Mouse (Mus musculus): Measurements from ENCODE around the gene Defb35.
"Not testable (repeated sequence)": the region's sequence is repeated elsewhere in the genome, so short reads cannot be mapped to it uniquely, and the experiment has no call there.

Defb35 gene

DNA sequence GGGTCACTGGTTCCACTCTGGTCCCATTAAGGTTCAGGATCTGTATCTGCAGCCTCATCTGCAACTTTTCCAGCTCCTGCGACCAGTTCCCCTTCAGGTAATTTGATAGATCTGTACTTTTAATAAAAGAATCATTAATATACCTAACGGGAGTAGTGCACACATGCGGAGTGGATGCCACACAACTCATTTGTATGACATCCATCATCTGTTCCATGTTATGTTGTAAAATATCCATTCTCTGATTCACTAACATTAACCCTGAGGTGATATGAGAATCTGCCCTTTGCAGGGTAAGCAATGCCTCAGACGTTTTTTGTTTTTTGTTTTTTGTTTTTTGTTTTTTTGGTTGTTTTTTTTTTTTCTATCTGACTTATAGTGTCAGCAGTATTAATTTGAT, at the start of gene Defb35:
Gene Defb35, plus strand, starts transcription at position 301 of the 400 bp plus-strand sequence.
- not testable (repeated sequence) for DNase-seq (ENCODE audit: low spot score in 2 of 2)

GRCm38 (mm10) chr8:21906290-21906689, 31.9 kb upstream of the Defb35 start, which contains the start of gene Defb11:
Defb11 (minus strand) TSS chr8:21906412.
- DNase-seq (ENCODE audit: low spot score in 2 of 2): not testable (repeated sequence)

- DNase-seq (ENCODE audit: low spot score in 2 of 2): no peak
Measured at GRCm38 (mm10) chr8:21911931-21912330, 26.2 kb upstream of the Defb35 start.

DNA sequence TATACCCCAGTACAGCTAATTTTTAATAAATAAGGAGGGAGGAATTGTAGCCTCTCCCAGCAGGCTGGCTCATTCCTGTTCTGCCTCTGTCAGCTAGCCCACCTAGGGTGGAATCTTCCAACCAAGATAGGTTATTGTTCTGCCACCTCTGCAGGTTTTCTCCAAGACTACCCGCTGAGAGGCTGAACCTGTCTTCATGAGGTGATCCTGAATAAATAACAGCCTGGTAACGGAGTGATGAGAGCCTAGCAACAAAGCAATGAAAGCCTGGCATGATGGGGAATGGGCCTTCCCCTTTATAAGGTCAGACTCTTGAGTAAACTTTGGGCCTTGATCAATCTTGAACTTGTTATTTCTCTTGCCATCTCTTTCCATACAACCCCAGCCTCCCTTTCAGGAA, 25.6 kb upstream of the Defb35 start:
- DNase-seq (ENCODE audit: low spot score in 2 of 2): no peak

GRCm38 (mm10) chr8:21915625-21916024, 22.5 kb upstream of the Defb35 start:
- no peak for DNase-seq (ENCODE audit: low spot score in 2 of 2)

DNA sequence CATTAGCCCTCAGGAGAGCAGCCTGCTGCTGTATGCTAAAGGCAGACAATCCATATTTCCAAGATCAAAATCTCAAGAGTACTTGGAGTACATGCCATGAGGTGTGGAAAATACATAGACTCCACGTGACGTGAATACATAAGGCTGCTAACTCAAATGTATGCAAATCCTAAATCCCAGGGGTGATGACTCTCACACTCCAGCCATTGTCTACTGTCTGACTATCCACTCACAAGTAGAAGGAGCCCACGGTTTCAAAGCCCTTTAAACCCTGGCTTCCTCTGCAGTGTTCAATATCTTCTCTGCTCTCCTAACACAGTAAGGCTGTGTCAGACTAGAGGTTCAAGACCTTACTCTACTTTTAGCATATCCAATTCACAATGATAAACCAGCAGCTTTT, 7.4 kb upstream of the Defb35 start:
- DNase-seq (ENCODE audit: low spot score in 2 of 2): not testable (repeated sequence)

DNA sequence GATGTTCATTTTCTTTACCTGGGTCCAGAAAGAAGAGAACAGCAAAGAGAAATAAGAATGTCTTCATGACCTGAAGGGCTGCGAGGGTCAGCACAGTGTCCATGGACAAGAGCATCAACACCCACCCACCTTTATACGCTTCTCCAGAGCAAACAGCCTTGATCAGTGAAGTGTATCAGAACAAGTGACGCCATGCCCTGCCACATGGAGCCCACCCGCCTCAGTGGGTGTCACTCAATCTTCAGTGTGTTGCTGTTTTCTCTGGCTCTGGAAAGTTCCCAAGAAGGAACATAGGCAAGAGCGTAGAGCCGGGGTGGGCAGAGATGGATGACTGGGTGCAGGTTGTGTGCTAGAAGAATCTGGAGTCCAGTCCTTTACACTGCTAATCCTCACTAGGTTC, 5.5 kb upstream of the Defb35 start, which contains the start of gene Defb15:
Gene Defb15, minus strand, starts transcription at position 101 of the 400 bp plus-strand sequence.
- no peak for DNase-seq (ENCODE audit: low spot score in 2 of 2)

- no peak for DNase-seq (ENCODE audit: low spot score in 2 of 2)
Measured at GRCm38 (mm10) chr8:21946462-21946861, 8.3 kb downstream of the Defb35 start, which contains the start of gene Defb13. Defb13 (plus strand) TSS chr8:21946762.

- DNase-seq (ENCODE audit: low spot score in 2 of 2): no peak
Measured at GRCm38 (mm10) chr8:21947311-21948017, 9.3 kb downstream of the Defb35 start.

GRCm38 (mm10) chr8:21955321-21955720, 17.2 kb downstream of the Defb35 start:
- DNase-seq (ENCODE audit: low spot score in 2 of 2): no peak

DNA sequence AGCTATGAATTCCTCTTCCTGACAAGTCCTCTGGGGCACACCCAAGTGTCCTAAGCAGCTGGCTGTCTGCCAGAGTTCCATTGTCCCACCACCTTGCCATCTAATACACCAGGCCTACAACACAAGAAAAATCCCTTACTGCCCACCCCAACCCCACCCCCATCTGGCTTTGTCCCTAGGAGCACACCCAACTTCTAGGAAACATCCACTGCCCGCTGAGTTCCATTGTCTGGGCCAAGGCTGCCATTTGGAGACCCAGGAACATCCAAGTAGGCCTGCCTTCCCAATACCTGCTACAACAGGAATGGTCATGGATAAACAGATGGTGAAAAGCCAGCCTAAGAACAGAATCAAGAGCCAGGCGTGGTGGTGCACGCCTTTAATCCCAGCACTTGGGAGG, 18.2 kb downstream of the Defb35 start:
- no peak for DNase-seq (ENCODE audit: low spot score in 2 of 2)

DNA sequence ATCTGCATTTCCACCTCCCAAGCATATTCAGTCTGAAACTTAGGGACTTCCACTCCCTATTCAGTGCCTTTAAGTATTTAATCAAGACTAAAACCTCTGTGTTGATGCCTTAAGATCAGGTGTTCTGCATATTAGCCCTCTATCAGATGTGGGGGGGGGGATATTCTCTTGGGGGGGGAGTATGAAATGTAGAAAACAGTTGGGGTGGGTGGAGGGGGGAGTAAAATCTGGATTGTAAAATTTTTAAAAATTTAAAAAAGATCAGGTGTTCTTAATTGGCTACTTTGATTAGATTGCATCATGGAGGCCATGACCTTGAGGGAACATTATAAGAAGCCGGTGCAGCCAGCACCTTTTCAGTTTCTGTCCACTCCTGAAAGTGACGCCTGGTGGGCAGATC, 20.3 kb downstream of the Defb35 start, which contains the start of gene Fam90a1a:
Gene Fam90a1a, plus strand, starts transcription at position 301 of the 400 bp plus-strand sequence.
- DNase-seq (ENCODE audit: low spot score in 2 of 2): no peak

GRCm38 (mm10) chr8:21966646-21967045, 28.5 kb downstream of the Defb35 start:
- no peak for DNase-seq (ENCODE audit: low spot score in 2 of 2)

DNA sequence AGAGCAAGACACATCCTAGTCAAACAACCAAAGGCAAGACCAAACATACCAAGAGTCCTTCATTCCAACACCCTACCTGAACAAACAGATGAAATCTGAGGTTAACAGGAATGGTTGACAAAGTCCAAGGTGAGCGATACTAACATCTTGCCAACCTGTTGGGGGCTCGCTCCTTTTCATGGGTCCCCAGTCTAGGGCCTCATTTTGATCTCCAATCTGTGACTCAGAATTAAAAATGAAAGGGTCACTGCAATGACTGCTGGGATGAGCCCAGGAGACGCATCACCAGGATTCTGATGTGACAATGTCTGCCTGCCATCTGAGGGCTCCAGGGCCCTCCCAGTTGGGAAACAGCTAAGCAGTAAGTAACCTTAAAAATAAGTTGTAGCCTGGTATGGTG, 31.3 kb downstream of the Defb35 start, which contains the start of gene Ccdc70:
Gene Ccdc70, plus strand, starts transcription at position 301 of the 400 bp plus-strand sequence.
- DNase-seq (ENCODE audit: low spot score in 2 of 2): no peak

DNA sequence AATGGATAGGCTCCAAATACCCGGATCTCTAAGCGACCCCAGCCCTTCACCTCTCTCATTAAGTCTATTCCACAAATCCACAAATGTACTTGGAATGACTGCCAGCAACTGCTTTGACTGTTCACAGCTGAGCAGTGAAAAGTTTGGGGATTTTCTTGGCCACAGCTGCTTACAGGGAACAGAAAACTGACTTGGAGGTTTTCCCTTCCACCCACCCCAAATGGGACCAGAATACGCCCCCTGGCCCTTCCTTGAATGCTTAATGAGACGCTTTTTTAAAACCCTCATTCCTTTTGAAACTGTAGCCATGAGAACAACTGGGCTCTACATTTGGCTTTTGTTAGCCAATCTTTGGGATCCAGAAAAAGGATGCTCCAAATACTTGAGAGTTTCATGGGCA, 40.0 kb downstream of the Defb35 start:
- no peak for DNase-seq (ENCODE audit: low spot score in 2 of 2)

- no peak for DNase-seq (ENCODE audit: low spot score in 2 of 2)
Measured at GRCm38 (mm10) chr8:21981664-21982337, 43.6 kb downstream of the Defb35 start.

All from heart, adult 9 months (tissue).